In genomic region chr4:120405144-120405805, GRCm38 (mm10) we compare ENCODE assay signal across 8 mouse cellular contexts. TPM values are rescaled to one million over a fixed set of nuclear protein-coding genes. Genes with fewer than 3 reads are reported as not detected.
A peak's percentile ranks its signal among the peaks of the same experiment; 100 is the strongest.
DNase-seq lines count a peak whose midpoint lies in the region; ATAC-seq and TF ChIP-seq lines count a peak whose summit lies in the region.

Gene Scmh1, plus strand, starts transcription at chr4:120405281.

- no peak for TF ChIP-seq POLR2A in bone marrow macrophage, adult 2 months (IDR thresholded peaks at IDR 0.05; ENCODE audit: borderline replicate concordance, low read depth, low read length)
- TF ChIP-seq POLR2A in embryonic fibroblast, embryonic 13.5 days (IDR thresholded peaks at IDR 0.05; ENCODE audit: low read depth, low read length): no peak

- no peak for TF ChIP-seq CTCF in bone marrow macrophage, adult 2 months (IDR thresholded peaks at IDR 0.05; ENCODE audit: low read depth, low read length)
- no peak for TF ChIP-seq CTCF in embryonic fibroblast, embryonic 13.5 days (IDR thresholded peaks at IDR 0.05; ENCODE audit: borderline replicate concordance, insufficient read depth, low read length)

- no peaks in the 10 kb centered on the region for H3K36me3 ChIP-seq in limb, embryonic 15.5 days
- H3K36me3 ChIP-seq in midbrain, embryonic 16.5 days (ENCODE audit: control insufficient read depth, insufficient read depth, low read length): no peaks in the 10 kb centered on the region

- peak within 1 kb of the TSS; percentile 87 for H3K4me3 ChIP-seq in bone marrow macrophage, adult 2 months (ENCODE audit: insufficient read depth, low read length)
- peak within 1 kb of the TSS; percentile 88 for H3K4me3 ChIP-seq in embryonic fibroblast, embryonic 13.5 days (ENCODE audit: insufficient read depth, low read length)
- peak within 1 kb of the TSS; percentile 96 for H3K4me3 ChIP-seq in limb, embryonic 15.5 days
- peak within 1 kb of the TSS; percentile 99 for H3K4me3 ChIP-seq in midbrain, embryonic 16.5 days (ENCODE audit: low read depth, low read length)

- peak within 1 kb of the TSS; percentile 64 for H3K27ac ChIP-seq in bone marrow macrophage, adult 2 months (ENCODE audit: insufficient read depth, low read depth, low read length)
- H3K27ac ChIP-seq in embryonic fibroblast, embryonic 13.5 days (ENCODE audit: insufficient read depth, low read length): peak within 1 kb of the TSS; percentile 64
- H3K27ac ChIP-seq in limb, embryonic 15.5 days: peak within 1 kb of the TSS; percentile 94
- H3K27ac ChIP-seq in midbrain, embryonic 16.5 days (ENCODE audit: low read length): peak within 1 kb of the TSS; percentile 93

- H3K27me3 ChIP-seq in limb, embryonic 15.5 days: 0 out of 2 replicates have a peak, but pooled peaks cover 6% of the 10 kb centered on the region
- no peaks in the 10 kb centered on the region for H3K27me3 ChIP-seq in midbrain, embryonic 16.5 days (ENCODE audit: control insufficient read depth, insufficient read depth, low read depth, low read length)

- H3K4me1 ChIP-seq in bone marrow macrophage, adult 2 months (ENCODE audit: control insufficient read depth, insufficient read depth, low read length): peaks cover 8% of the 10 kb centered on the region
- H3K4me1 ChIP-seq in embryonic fibroblast, embryonic 13.5 days (ENCODE audit: control insufficient read depth, insufficient read depth, low read length): no peaks in the 10 kb centered on the region
- peaks cover 15% of the 10 kb centered on the region for H3K4me1 ChIP-seq in limb, embryonic 15.5 days
- peaks cover 20% of the 10 kb centered on the region for H3K4me1 ChIP-seq in midbrain, embryonic 16.5 days (ENCODE audit: control insufficient read depth, insufficient read depth, low read length)

- peak; percentile 66 for ATAC-seq in limb, embryonic 15.5 days (ENCODE audit: insufficient number of reproducible peaks, low FRiP score, low TSS enrichment, low read depth)
- peak; percentile 86 for ATAC-seq in midbrain, embryonic 16.5 days

- H3K4me2 ChIP-seq in limb, embryonic 15.5 days: peak within 1 kb of the TSS; percentile 57
- H3K4me2 ChIP-seq in midbrain, embryonic 16.5 days (ENCODE audit: low read length): peak within 1 kb of the TSS; percentile 65

- H3K9me3 ChIP-seq in limb, embryonic 15.5 days: no peaks in the 10 kb centered on the region
- H3K9me3 ChIP-seq in midbrain, embryonic 16.5 days (replicated peaks; ENCODE audit: control insufficient read depth, low read length, poor library complexity, severe bottlenecking): no peaks in the 10 kb centered on the region

- WGBS in limb, embryonic 15.5 days: under 1% methylated on average over 64 of the region's 102 CpGs
- under 1% methylated on average over 66 of the region's 102 CpGs for WGBS in midbrain, embryonic 16.5 days

- peak; percentile 66 to 75 for DNase-seq in B cell, adult 2 months
- DNase-seq in heart, adult 9 months (ENCODE audit: low spot score in 2 of 2): peak; percentile 62 to 63
- peak; percentile 59 for DNase-seq in kidney, adult 9 months
- peak; percentile 30 to 35 for DNase-seq in spleen, postnatal 14 days (ENCODE audit: low spot score in 2 of 2)

- peak within 1 kb of the TSS; percentile 96 for H3K9ac ChIP-seq in limb, embryonic 15.5 days
- H3K9ac ChIP-seq in midbrain, embryonic 16.5 days (ENCODE audit: low read depth, low read length): peak within 1 kb of the TSS; percentile 99

RNA-seq across cellular contexts. Expression of gene Scmh1, which starts in this region (rescaled TPM):
- 26.7 and 34.2 TPM in 2 replicates for polyA plus RNA-seq in bone marrow macrophage, adult 2 months (2012; ENCODE audit: insufficient read depth, insufficient read length, missing spikeins)
- polyA plus RNA-seq in embryonic fibroblast, embryonic 13.5 days (2011; ENCODE audit: insufficient read length, low read depth, missing spikeins): 36.7 and 40.4 TPM in 2 replicates
- 36.7 and 37.6 TPM in 2 replicates for polyA plus RNA-seq in limb, embryonic 15.5 days (2015; fragmentation: Nextera tagmentation; extraction: Ambion mirVana)
- polyA plus RNA-seq in midbrain, embryonic 16.5 days (2015; fragmentation: Nextera tagmentation; extraction: Ambion mirVana): 92.3 and 97.8 TPM in 2 replicates

Comparison
In these comparisons a context has a peak if more than half of its experiments do, and no peak if none do; other contexts are left out.
1. Peak in every context shown above with its lines: DNase-seq, ATAC-seq, H3K4me3 ChIP-seq and H3K27ac ChIP-seq.